ENCODE assay signal across 26 mouse cellular contexts in genomic region chr12:41063281-41063680, GRCm38 (mm10). TPM values are rescaled to one million over a fixed set of nuclear protein-coding genes. Genes with fewer than 3 reads are reported as not detected.
DNase-seq lines count a peak whose midpoint lies in the region; ATAC-seq and TF ChIP-seq lines count a peak whose summit lies in the region.
"Had no signal": no experiment of that assay in that cellular context is flagged by ENCODE, and none has a peak within 500 bp of the region (broad histone marks: within the 10 kb centered on the region; RNA-seq: fewer than 3 reads in every experiment).

No protein-coding gene starts in this region.

- no peak for TF ChIP-seq POLR2A in MEL (IDR thresholded peaks at IDR 0.05; ENCODE audit: control insufficient read depth in 1 of 2, insufficient read depth in 1 of 2, low read depth in 1 of 2, low read length in 2 of 2, poor library complexity in 1 of 2)

- TF ChIP-seq RAD21 in MEL (IDR thresholded peaks at IDR 0.05; ENCODE audit: low read depth, low read length): no peak

- no peak for TF ChIP-seq CTCF in liver, postnatal 0 days (IDR thresholded peaks at IDR 0.05; ENCODE audit: low read depth)
- no peak for TF ChIP-seq CTCF in MEL (IDR thresholded peaks at IDR 0.05 in 2 of 3, conservative IDR thresholded peaks at IDR 0.05 in 1 of 3; ENCODE audit: control insufficient read depth in 1 of 3, insufficient read depth in 1 of 3, low read depth in 2 of 3, low read length in 3 of 3, poor library complexity in 1 of 3, severe bottlenecking in 1 of 3)

- peak; percentile 51; the same call in 1 of the 2 replicates for ATAC-seq in liver, embryonic 11.5 days (replicated peaks; ENCODE audit: low FRiP score)
- ATAC-seq in liver, postnatal 0 days: no peak
- ATAC-seq in liver, embryonic 13.5 days (ENCODE audit: low read depth): peak; percentile 65
- ATAC-seq in megakaryocyte progenitor cell, adult 5-6 weeks (replicated peaks; ENCODE audit: poor library complexity): 0 out of 2 replicates have a peak, but pooled peaks have one; percentile 14
- ATAC-seq in erythroid progenitor cell, adult 5-6 weeks (replicated peaks; ENCODE audit: low FRiP score, poor library complexity, severe bottlenecking): no peak
- ATAC-seq: CD4-positive, CD25-positive, alpha-beta regulatory T cell, adult 4 months; forebrain, embryonic 13.5 days; forebrain, embryonic 15.5 days; forebrain, postnatal 0 days had no signal

- H3K9ac ChIP-seq in liver, embryonic 11.5 days (ENCODE audit: low read depth, low read length): no peak overlapping the region
- H3K9ac ChIP-seq in liver, postnatal 0 days (replicated peaks): no peak overlapping the region
- H3K9ac ChIP-seq in MEL (ENCODE audit: control insufficient read depth, low read depth, low read length, poor library complexity, severe bottlenecking): no peak overlapping the region
- no peak overlapping the region for H3K9ac ChIP-seq in liver, embryonic 13.5 days
- H3K9ac ChIP-seq: embryonic facial prominence, embryonic 13.5 days; embryonic facial prominence, embryonic 15.5 days; forebrain, embryonic 13.5 days; forebrain, embryonic 15.5 days; forebrain, postnatal 0 days had no signal

- no peak overlapping the region for H3K4me3 ChIP-seq in liver, embryonic 11.5 days (ENCODE audit: low read depth, low read length)
- no peak overlapping the region for H3K4me3 ChIP-seq in liver, postnatal 0 days (ENCODE audit: low read depth, low read length)
- H3K4me3 ChIP-seq in MEL (ENCODE audit: control insufficient read depth in 1 of 2, insufficient read depth in 1 of 2, low read depth in 2 of 2, low read length in 2 of 2): no peak overlapping the region
- H3K4me3 ChIP-seq in liver, embryonic 13.5 days (replicated peaks): no peak overlapping the region
- H3K4me3 ChIP-seq: embryonic facial prominence, embryonic 13.5 days; embryonic facial prominence, embryonic 15.5 days; erythroblast, embryonic 14.5 days; forebrain, embryonic 13.5 days; forebrain, embryonic 15.5 days had no signal

- H3K4me1 ChIP-seq in liver, embryonic 11.5 days (replicated peaks; ENCODE audit: control insufficient read depth, insufficient read depth, low read length): no peaks in the 10 kb centered on the region
- no peaks in the 10 kb centered on the region for H3K4me1 ChIP-seq in liver, postnatal 0 days (ENCODE audit: insufficient read depth)
- peaks cover 0 to 2% of the 10 kb centered on the region in 2 experiments; a peak in 1 of 4 replicates for H3K4me1 ChIP-seq in MEL (ENCODE audit: control insufficient read depth in 1 of 2, insufficient read depth in 2 of 2, low read length in 2 of 2)
- H3K4me1 ChIP-seq in liver, embryonic 13.5 days (replicated peaks): peaks cover 15% of the 10 kb centered on the region
- H3K4me1 ChIP-seq: embryonic facial prominence, embryonic 13.5 days; embryonic facial prominence, embryonic 15.5 days; forebrain, embryonic 13.5 days; forebrain, embryonic 15.5 days had no signal

- TF ChIP-seq EP300 in liver, postnatal 0 days (IDR thresholded peaks at IDR 0.05; ENCODE audit: low read depth): no peak
- TF ChIP-seq EP300 in MEL (IDR thresholded peaks at IDR 0.05; ENCODE audit: low read depth in 1 of 2, low read length in 2 of 2): peak; percentile 60 to 69

- 28% methylated on average over 3 of the region's 3 CpGs for WGBS in liver, embryonic 11.5 days
- 36% methylated on average over 3 of the region's 3 CpGs for WGBS in liver, postnatal 0 days (ENCODE audit: insufficient replicate concordance)
- WGBS in liver, embryonic 13.5 days (ENCODE audit: insufficient replicate concordance): 30% methylated on average over 3 of the region's 3 CpGs

- H3K27me3 ChIP-seq in liver, embryonic 11.5 days (replicated peaks; ENCODE audit: control insufficient read depth, insufficient read depth, low read length): no peaks in the 10 kb centered on the region
- H3K27me3 ChIP-seq in liver, postnatal 0 days (ENCODE audit: insufficient read depth, low read length): no peaks in the 10 kb centered on the region
- no peaks in the 10 kb centered on the region for H3K27me3 ChIP-seq in MEL (ENCODE audit: control insufficient read depth in 1 of 2, insufficient read depth in 2 of 2, low read length in 2 of 2)
- H3K27me3 ChIP-seq in liver, embryonic 13.5 days: no peaks in the 10 kb centered on the region
- H3K27me3 ChIP-seq: CH12.LX; embryonic facial prominence, embryonic 13.5 days; embryonic facial prominence, embryonic 15.5 days; forebrain, embryonic 13.5 days; forebrain, embryonic 15.5 days had no signal

- H3K79me2 ChIP-seq in MEL (ENCODE audit: control insufficient read depth, insufficient read depth, low read length, poor library complexity): no peaks in the 10 kb centered on the region

- DNase-seq in liver, embryonic 11.5 days (ENCODE audit: low spot score): no peak
- DNase-seq in liver, postnatal 0 days: no peak
- peak; percentile 52 for DNase-seq in MEL (ENCODE audit: low read depth, low spot score)
- DNase-seq in liver, embryonic 13.5 days: no peak
- no peak for DNase-seq in natural killer cell, adult 2 months (ENCODE audit: low spot score in 2 of 2)
- DNase-seq in urinary bladder, postnatal 25 days (ENCODE audit: low spot score): no peak
- DNase-seq: adrenal gland, adult 2 months; adrenal gland, postnatal 10 days; adrenal gland, postnatal 25 days; B cell, adult 2 months; cerebellum, adult 11-12 months; cerebellum, adult 2 months; cerebellum, adult 9-10 months; cerebellum, postnatal 14 days; cerebellum, postnatal 36 days; embryo, embryonic 11 days; forebrain, postnatal 0 days had no signal

- no peak overlapping the region for H3K27ac ChIP-seq in liver, embryonic 11.5 days (ENCODE audit: low read depth, low read length)
- no peak overlapping the region for H3K27ac ChIP-seq in liver, postnatal 0 days (ENCODE audit: low read depth)
- no peak overlapping the region for H3K27ac ChIP-seq in MEL (ENCODE audit: control insufficient read depth, low read depth, low read length)
- no peak overlapping the region for H3K27ac ChIP-seq in liver, embryonic 13.5 days
- H3K27ac ChIP-seq: embryonic facial prominence, embryonic 13.5 days; embryonic facial prominence, embryonic 15.5 days; forebrain, embryonic 13.5 days; forebrain, embryonic 15.5 days had no signal

- H3K4me2 ChIP-seq in liver, embryonic 11.5 days: no peak overlapping the region
- no peak overlapping the region for H3K4me2 ChIP-seq in liver, postnatal 0 days (ENCODE audit: low read depth, low read length)
- H3K4me2 ChIP-seq in liver, embryonic 13.5 days: no peak overlapping the region
- H3K4me2 ChIP-seq: embryonic facial prominence, embryonic 13.5 days; embryonic facial prominence, embryonic 15.5 days; forebrain, embryonic 13.5 days; forebrain, embryonic 15.5 days had no signal

- H3K36me3 ChIP-seq in liver, embryonic 11.5 days (ENCODE audit: control insufficient read depth, insufficient read depth, low read length): no peaks in the 10 kb centered on the region
- no peaks in the 10 kb centered on the region for H3K36me3 ChIP-seq in liver, postnatal 0 days (replicated peaks; ENCODE audit: insufficient read depth, low read length)
- peaks cover 0 to 10% of the 10 kb centered on the region in 2 experiments; a peak in 2 of 4 replicates for H3K36me3 ChIP-seq in MEL (ENCODE audit: control insufficient read depth in 1 of 2, insufficient read depth in 2 of 2, low read length in 2 of 2)
- H3K36me3 ChIP-seq in liver, embryonic 13.5 days: no peaks in the 10 kb centered on the region
- H3K36me3 ChIP-seq: embryonic facial prominence, embryonic 13.5 days; embryonic facial prominence, embryonic 15.5 days; forebrain, embryonic 15.5 days had no signal

- H3K9me3 ChIP-seq in liver, embryonic 11.5 days (ENCODE audit: control insufficient read depth, low read length): no peaks in the 10 kb centered on the region
- no peaks in the 10 kb centered on the region for H3K9me3 ChIP-seq in liver, postnatal 0 days (ENCODE audit: low read length)
- H3K9me3 ChIP-seq in MEL (replicated peaks; ENCODE audit: insufficient read depth, low read length): no peaks in the 10 kb centered on the region
- H3K9me3 ChIP-seq in liver, embryonic 13.5 days (replicated peaks): no peaks in the 10 kb centered on the region
- H3K9me3 ChIP-seq: embryonic facial prominence, embryonic 13.5 days; embryonic facial prominence, embryonic 15.5 days; forebrain, embryonic 13.5 days; forebrain, embryonic 15.5 days had no signal

TF ChIP-seq in MEL, 35 proteins besides CTCF, POLR2A, EP300 and RAD21 (continues in another document):
- TF ChIP-seq BHLHE40 (IDR thresholded peaks at IDR 0.05; ENCODE audit: borderline replicate concordance, low read depth, low read length) (0 out of 2 replicates have a peak, but pooled peaks have one; percentile 5), NRF1 (IDR thresholded peaks at IDR 0.05; ENCODE audit: insufficient read depth, low read depth, low read length, poor library complexity, severe bottlenecking) (no peak), SMC3 (IDR thresholded peaks at IDR 0.05; ENCODE audit: low read depth, low read length) (no peak), MYB (IDR thresholded peaks at IDR 0.05; ENCODE audit: low read depth, low read length) (no peak), MEF2A (IDR thresholded peaks at IDR 0.05; ENCODE audit: extremely low read depth, insufficient replicate concordance, low read depth, low read length, poor library complexity, severe bottlenecking) (no peak), ELF1 (IDR thresholded peaks at IDR 0.05; ENCODE audit: low read depth, low read length) (no peak), POLR2AphosphoS2 (IDR thresholded peaks at IDR 0.05; ENCODE audit: low read length) (no peak), MYC (IDR thresholded peaks at IDR 0.05; ENCODE audit: low read depth, low read length) (no peak), CHD1 (IDR thresholded peaks at IDR 0.05; ENCODE audit: low read depth, low read length) (no peak), TAL1 (IDR thresholded peaks at IDR 0.05; ENCODE audit: low read length) (0 out of 2 replicates have a peak, but pooled peaks have one; percentile 8), NELFE (IDR thresholded peaks at IDR 0.05; ENCODE audit: low read depth, low read length) (no peak), MXI1 (IDR thresholded peaks at IDR 0.05; ENCODE audit: low read depth, low read length) (no peak), ETS1 (IDR thresholded peaks at IDR 0.05; ENCODE audit: low read depth, low read length) (no peak)

RNA-seq across cellular contexts. Expression of gene Immp2l, which starts 39.4 kb away (rescaled TPM):
- polyA plus RNA-seq in liver, embryonic 11.5 days (2014; fragmentation: Nextera tagmentation; extraction: Ambion mirVana): 12.3 and 15.6 TPM in 2 replicates
- polyA plus RNA-seq in liver, postnatal 0 days (2015; fragmentation: Nextera tagmentation; extraction: Ambion mirVana): 27.9 and 35.9 TPM in 2 replicates
- total RNA-seq in MEL (2012; rRNA removed): 5.0 and 5.6 TPM in 2 replicates
- polyA plus RNA-seq in MEL (2012; ENCODE audit: insufficient read depth in 1 of 2, insufficient read length in 2 of 2, low read depth in 1 of 2, low replicate concordance in 2 of 2, missing spikeins in 1 of 2): 1 to 10 TPM in 1 of 2 experiments, not detected in 1; 4.0 TPM
- 10.4 and 10.8 TPM in 2 replicates for polyA plus RNA-seq in liver, embryonic 13.5 days (2015; fragmentation: Nextera tagmentation; extraction: Ambion mirVana)
- total RNA-seq in megakaryocyte progenitor cell, adult 5-6 weeks (2015): 7.4 and 9.1 TPM in 2 replicates
- 2.9 and 5.7 TPM in 2 replicates for total RNA-seq in megakaryocyte progenitor cell, adult 5-6 weeks (2017)
- 2.2 TPM in 1 of 2 replicates, not detected in the other for total RNA-seq in erythroid progenitor cell, adult 5-6 weeks (2015; ENCODE audit: low replicate concordance)
- total RNA-seq in erythroid progenitor cell, adult 5-6 weeks (2017; ENCODE audit: low replicate concordance): 2.8 and 5.2 TPM in 2 replicates

Comparison
In these comparisons a context has a peak if more than half of its experiments do, and no peak if none do; other contexts are left out.
1. ATAC-seq: peak in liver, embryonic 11.5 days (single experiment), liver, embryonic 13.5 days (single experiment) and megakaryocyte progenitor cell, adult 5-6 weeks (single experiment); none in liver, postnatal 0 days (single experiment) and erythroid progenitor cell, adult 5-6 weeks (single experiment).